Mouse (Mus musculus) thymus, postnatal 25 days (tissue): Measurements from ENCODE around the gene Casr.
A peak's percentile ranks its signal among the peaks of the same experiment; 100 is the strongest.

Source experiments
- DNase-seq: peaks from one replicate; pipeline ENCODE4 v3.0.0; 2022

The Casr gene

DNA sequence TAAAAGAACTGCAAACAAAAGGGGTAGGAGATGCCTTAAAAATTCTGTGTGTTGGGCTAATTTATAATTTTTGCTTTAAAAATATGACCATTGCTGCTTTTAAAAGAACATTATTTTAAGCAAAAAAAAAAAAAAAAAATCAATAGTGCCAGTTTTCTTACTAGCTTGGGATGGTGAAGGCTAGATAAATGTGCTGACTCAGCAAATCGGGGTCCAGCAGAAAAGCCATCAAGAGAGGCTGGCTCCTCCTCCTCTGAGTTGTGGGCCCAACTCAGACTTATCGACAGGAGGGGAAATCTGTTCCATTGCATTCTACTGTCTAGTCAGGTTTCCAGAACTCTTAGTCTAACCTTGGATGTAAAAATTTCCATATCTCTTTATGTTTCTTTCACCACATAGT, 45.6 kb downstream of the Casr start:
- DNase-seq, result no peak

DNA sequence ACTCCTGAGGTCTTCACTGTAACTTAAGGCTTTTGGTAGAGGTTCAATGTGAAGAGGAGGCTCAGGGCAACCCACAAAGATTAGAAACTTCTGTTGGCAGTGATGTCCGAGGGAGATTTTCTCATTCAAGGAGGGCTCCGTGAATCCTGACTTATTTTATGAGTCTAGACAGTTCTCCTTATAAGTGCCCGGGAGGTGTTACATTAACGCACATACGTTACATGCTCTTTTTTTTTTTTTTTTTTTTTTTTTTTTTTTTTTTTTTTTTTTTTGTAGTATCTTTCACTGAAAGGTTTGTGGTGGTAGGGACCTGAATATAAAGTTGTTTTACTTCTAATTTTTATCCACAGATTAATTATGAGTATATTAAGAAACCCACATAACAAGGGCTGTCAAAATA, 54.6 kb downstream of the Casr start:
- no peak for DNase-seq

DNA sequence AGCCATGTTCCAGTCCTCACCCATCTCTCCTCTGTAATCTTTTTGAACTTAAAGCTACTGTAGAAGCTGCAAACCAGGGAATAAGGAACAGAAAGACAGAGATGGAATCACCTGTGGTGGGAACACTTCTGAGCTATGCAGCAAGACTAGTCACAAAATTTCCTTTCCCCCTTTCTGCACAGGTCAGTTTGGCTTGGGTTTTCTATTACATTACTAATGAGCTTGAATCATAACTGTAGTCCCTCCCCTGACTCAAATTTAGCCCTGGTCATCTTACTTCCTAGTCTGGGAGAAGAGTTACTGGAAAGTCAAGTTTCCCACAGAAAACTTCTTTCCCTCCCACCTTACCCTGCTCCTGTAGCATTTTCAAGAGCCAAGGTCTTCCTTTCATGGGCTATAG, 55.1 kb downstream of the Casr start:
- DNase-seq, result no peak

DNA sequence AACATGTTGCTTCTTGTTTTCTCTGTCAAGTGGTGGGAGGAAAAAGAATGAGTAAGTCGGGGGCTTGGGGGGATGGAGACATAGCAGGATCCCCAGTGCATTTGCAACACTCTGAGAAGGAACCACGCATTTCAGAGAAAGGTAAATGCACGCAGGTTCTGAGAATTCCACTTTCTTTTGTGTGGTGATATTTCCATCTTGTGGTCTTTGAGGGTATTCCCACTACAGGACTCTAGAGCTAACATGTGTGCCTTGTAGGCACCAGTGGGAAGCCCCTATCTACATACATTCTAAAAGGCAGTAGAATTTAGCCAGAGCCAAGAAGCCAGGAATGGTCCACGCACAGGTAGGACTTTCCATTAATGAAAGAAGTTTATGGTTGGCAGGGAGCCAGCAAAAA, 56.0 kb downstream of the Casr start:
- DNase-seq, result no peak

DNA sequence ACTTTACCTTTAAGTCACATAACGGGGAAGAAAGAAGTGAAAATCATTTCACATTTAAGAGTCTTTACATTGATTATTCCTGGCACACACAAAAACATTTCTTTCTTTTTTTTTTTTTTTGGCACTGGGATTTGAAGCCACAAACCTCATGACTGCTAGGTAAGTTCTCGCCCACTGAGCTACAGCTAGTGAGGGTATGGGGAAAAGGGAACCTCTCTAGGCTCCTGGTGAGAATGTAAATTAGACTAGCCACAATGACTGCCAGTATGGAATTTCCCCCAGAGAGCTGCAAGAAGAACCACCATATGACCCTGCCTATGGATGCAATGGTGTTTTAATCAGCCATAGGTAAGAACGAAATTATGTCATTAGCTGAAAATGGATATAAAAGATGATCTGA, 56.8 kb downstream of the Casr start:
- DNase-seq, result no peak

DNA sequence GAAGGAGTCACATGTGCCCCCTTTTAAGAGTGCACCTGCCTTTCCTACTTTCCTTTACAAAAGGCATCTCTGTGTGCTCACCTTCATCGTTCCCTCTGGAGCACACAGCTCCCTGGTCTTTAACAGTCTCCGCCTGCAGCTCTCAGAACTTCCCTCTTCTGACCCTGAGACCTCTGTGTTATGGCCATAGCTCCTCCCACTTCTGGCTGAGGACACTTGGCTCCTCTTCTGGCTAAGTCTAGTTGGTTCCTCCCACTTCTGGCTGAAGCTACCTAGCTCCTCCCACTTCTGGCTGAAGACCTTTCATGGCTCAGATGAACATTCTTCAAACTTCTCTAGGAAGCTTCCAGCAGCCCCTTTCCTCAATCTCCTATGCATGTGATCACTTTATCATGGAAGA, 59.7 kb downstream of the Casr start:
- no peak for DNase-seq

DNA sequence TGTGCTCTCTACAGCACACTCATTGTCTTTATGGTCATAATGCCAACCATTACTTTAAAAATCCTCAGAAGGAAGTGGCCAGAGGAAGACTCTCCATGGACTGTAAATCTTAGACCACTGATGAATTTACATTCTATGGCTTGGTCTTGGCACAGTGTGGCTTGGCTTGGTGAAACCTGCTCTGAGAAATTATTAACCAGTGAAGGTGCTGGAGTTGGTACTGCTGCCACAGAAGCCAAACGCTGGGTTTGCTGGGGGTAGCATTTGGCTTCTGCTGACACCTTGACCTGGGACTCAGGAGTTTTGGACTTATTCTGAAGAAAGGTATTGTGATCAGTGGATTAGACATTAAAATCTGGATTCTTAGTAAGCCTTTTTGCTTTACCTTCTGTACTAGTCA, 69.5 kb downstream of the Casr start:
- DNase-seq, result no peak

DNA sequence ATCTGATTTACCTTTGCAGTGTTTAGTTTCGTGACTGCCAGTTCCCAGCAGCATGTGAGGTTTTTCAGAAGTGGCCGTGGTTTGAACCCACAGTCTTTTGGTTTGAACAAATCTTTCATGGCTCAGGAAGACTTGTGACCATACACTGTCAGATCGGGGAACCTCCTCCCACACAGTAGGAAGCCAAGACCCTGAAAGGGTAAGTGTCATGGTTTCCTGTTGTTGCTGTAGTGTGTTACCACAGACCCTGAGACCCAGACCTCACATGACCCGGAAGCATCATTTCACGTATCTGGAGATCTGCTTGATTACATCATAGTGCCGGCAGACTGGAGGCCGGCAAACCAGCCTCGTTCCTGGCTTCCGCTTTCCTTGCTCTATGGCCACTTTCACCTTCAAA, 85.1 kb downstream of the Casr start:
- DNase-seq, result peak; percentile 9

DNA sequence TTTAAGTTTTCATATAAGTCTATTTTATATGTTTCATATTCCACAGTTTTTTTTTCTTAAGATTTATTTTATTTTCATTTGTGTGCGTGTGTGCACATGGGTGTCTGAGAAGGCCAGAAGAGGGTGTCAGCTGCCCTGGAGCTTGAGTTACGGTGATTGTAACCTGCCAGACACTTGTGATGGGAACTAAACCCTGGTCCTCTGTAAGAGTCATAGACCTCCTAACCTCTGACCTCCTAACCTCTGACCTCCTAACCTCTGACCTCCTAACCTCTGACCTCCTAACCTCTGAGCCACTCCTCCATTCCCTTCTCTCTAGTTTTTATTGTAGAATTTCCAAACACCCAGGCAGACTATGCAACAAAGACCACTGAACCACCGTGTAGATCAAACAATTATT, 86.4 kb downstream of the Casr start:
- no peak for DNase-seq

DNA sequence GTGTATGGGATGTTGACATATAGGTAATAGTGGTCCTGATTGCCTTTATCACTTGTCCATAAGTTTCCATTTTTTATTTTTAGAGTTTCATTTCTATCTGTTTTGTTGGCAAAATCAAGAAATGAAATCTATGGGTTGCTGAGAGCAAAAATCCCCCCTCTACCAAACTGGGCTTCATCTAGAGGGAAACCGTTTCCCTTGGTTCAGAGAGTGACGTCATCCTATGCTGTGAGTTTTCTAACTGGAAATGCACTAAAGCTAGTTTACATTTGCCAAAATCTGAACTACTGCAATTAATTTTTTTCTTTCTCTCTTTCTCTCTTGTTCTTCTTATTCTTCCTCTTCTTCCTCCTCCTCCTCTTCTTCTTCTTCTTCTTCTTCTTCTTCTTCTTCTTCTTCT, 87.1 kb downstream of the Casr start:
- DNase-seq, result no peak

DNA sequence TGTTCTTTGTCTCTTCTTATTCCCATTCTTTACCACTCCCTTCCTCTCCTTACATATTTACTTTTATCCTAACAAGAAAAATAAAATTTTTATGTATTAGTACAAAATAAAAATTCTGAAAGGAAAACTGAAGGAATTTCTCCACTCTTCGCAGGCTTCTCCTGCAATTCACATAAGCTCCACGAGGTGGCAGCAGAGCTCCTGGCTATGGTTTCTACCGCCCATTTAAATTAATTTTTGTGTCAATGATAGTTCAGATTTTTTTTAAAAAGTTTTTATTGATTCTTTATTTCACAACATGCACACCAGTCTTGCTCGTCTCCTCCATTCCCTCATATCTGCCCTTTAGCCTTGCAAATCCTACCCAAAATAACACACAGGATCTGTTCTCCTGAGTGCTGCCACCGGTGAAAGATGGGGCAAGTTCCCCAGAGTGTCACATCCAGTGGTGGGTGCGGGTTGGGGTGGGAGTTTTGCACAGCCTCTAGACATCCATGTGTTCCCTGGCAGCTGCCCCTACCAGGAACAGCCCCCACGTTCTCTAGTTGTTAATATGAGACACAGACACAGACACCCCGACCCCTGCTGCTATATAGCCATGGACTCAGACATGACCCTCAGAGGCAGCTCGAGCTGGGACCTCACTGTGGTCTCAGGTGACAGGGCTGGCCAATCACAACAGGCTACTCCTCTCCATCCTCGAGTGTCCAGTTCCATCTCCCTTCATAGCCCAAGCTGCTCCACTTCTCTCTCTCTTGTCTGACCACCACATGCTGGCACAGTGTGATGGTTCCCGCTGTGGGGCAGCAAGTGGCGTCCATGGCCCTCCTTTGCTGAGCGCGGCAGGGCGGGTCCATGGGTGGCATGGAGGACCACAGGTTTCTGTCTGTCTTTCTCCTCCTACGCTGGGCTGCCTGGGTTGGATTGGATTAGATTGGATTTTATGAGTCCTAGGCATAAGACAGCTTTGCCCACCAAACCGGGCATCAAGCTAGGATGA, 88.4 kb downstream of the Casr start:
- peak; percentile 29 for DNase-seq

DNA sequence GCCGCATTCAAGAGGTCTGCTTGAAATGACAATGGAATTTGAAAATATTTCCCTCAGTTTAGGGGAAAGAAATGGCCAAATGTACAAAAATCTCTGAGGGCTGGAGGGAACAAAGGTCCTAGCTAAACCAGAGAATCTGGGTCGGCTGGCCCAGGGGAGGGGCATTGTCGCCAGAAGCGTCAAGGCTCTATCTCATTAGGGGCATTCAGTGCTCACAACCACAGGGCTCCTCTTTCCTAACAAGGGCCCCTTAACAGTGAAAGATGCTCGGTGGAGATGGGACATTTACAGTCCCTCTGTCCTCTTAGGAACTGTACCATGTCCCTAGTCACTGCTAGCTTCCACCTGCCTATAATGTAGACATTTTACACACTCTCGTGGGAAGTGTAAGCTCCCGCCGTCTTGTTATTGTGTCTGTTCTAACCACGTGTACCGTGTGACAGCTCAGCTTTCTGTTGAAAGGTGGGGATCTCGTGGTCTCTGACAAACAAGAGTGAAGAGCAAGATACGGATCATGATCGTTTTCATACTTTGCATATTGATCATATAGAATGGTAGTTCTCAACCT, 90.8 kb downstream of the Casr start:
- DNase-seq, result no peak

DNA sequence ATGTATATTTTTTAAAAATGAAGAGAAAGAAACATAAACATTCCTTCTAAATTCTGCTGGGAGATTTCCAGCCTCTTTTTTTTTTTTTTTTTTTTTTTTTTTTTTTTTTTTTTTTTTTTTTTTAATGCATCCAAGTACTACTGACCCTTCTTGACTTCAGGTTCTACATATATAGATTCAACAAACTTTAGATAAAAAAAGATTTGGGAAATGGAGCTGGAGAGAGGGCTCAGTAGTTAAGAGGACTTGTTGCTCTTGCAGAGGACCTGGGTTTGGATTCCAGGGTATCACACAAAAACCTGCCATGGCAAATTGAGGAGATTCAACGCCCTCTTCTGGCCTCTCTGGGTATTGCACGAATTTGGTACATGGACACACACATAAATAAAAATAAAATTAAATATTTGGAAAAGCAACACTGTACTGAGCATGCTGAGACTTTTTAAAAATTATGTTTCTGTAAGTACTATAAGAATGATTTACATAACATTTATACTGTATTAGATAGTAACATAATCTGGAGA, 91.9 kb downstream of the Casr start:
- no peak for DNase-seq

DNA sequence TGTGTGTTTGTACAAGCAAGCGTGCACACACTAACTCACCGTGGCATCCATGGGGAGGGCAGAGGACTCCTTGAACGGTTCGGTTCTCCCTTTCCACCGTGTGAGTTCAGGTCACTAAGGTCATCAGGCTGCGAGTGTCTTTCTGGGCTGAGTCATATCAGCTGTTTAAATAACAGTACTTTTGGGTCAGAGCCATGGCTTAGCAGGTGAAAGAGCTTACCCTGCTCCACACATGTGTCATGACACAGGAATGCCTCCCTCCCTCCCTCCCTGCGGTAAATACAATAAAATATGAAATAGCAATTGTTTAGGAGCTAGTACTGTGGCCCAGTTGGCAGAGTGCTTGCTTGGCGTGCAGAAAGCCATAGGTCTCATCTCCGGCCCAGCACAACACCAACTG, 92.6 kb downstream of the Casr start:
- no peak for DNase-seq

DNA sequence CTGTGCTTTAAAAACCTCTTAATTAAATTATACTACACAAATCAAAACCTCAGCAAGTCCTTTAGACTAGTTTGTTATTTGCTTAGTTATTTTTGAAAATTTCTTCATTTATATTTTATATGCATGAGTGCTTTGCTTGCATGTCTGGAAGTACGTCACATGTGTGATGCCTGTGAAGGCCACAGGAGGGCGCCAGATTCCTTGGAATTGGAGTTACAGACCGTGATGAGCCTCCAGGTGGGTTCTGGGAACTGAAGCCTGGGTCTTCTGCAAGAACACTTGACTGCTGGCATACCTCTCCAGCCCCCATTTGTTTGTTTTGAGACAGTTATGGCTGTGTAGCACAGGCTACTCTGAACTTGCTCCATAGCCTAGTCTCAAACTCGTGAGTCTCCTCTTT, 93.1 kb downstream of the Casr start:
- DNase-seq, result peak; percentile 12

DNA sequence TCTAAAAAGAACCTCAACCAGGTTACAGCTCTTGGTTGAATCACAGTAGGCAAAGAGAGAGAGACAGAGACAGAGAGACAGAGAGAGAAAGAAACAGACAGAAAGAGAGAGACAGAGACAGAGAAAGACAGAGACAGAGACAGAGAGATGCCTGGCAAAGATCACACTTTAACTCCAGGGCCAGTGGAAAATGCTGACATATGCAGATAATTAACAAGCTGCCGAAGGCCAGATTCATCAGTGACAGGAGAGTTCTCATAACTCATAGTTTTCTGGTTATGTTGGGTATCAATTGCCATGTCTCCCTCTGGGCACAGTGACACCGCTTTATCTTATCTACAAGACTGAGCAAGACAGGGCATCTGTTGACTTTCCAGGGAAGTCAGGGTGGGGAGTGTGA, 94.0 kb downstream of the Casr start:
- DNase-seq, result no peak

DNA sequence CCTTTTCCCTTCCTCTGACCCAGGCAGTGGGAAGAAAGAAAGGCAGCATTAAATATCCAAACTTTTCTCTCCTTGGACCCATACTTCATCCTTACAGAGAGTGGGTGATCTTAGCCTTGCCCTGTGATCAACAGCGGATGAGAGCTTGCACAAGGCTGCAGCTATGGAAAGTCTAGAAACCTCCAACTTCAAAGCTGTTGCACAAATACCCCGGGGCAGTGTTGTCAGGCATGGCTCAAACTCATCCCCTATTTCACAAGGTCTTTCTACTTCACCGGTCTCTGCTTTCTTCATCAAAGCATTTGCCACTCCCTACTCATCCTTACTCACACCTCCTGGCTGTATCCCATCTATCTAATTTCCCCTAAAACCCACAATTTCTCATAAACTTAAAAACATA, 96.5 kb downstream of the Casr start:
- DNase-seq, result no peak

DNA sequence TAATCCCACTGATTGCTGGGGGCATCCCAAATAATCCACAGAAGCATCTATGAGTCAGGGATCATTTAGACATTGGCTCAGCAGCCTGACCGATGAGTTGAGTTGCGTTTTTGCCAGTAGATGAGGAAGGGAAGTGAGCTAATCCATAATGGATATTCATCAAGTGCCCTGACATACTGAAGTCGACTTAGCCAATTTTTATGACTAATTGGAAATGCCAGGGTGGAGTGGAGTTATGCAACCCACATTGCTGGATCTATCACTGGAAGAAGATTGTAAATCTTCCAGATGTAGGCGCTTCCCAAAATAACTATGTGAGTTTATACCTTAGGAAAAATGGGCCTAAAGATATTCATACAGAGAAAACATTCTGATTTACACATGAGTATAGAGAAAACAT, 97.9 kb downstream of the Casr start:
- no peak for DNase-seq

DNA sequence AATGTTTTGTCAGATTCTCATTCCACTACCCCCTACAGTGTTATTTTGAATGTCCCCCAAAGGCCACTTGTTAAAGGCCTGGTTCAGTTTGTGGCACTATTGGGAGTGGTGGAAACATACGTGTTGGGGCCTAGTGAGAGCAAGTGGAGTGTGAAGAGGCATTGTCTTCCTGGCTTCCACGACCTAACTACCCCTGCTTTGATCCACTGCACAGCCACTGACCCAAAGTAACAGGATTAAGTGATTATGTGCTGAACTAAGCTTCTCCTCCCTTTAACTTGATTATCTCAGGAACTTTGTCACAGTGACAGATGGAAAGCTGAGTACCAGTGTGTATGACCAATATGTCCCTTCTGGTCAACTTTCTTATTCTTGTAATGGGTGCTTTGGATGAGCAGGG, 101.5 kb downstream of the Casr start:
- no peak for DNase-seq

DNA sequence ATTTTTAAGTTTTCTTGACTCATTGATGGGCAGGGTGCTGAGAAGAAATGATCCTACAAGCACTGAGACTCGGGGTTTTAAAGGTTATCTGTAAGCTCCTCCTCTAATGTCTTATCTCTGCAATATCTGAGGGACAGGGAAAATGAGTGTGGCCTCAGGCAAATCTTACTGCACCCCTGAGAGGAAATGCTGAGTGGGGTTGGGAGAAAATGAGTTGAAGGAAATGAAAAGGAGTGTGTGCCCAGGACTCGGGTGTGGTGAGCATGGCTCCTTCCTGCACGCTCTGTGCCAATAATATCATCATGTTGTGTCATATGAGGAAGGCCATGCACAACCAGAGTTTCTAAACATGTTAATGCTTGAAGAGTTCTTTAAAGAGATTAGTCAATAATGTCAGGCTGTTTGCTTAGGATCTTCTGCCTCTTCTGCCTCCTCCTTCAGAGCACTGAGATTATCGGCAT, 106.6 kb downstream of the Casr start, which contains the start of gene Stfa3:
Stfa3 (minus strand) TSS at position 51 of the 461 bp plus-strand sequence.
- DNase-seq, result no peak
